Mouse (Mus musculus) midbrain, embryonic 10.5 days (tissue): Measurements from ENCODE around the gene Cryba1. TPM values are rescaled to one million over a fixed set of nuclear protein-coding genes. Genes with fewer than 3 reads are reported as not detected.

Source experiments
- DNase-seq: peaks from one replicate; pipeline ENCODE4 v3.0.0-alpha.2; 2017; ENCODE audit warnings: low spot score
- H3K27ac ChIP-seq: fragments of 300-500 bp; sonication (generic); replicated peaks from 2 replicates; pipeline ENCODE4 v1.5.1; 2016; ENCODE audit warnings: mild to moderate bottlenecking
- H3K27me3 ChIP-seq: fragments of 300-500 bp; sonication (generic); 2 replicates; pipeline ENCODE4 v1.6.1; 2016; ENCODE audit warnings: low read depth, mild to moderate bottlenecking; ENCODE audit not compliant: poor library complexity, severe bottlenecking
- H3K36me3 ChIP-seq: fragments of 300-500 bp; sonication (generic); 2 replicates; pipeline ENCODE4 v1.6.1; 2016; ENCODE audit warnings: mild to moderate bottlenecking, moderate library complexity
- H3K4me1 ChIP-seq: fragments of 300-500 bp; sonication (generic); 2 replicates; pipeline ENCODE4 v1.6.1; 2016
- H3K4me3 ChIP-seq: fragments of 300-500 bp; sonication (generic); 2 replicates; pipeline ENCODE4 v1.5.1; 2016; ENCODE audit warnings: mild to moderate bottlenecking, moderate library complexity
- H3K9me3 ChIP-seq: fragments of 300-500 bp; sonication (generic); replicated peaks from 2 replicates; pipeline ENCODE4 v1.6.1; 2016; ENCODE audit warnings: mild to moderate bottlenecking
- whole genome bisulfite sequencing: fragments of 180-500 bp; shearing (Covaris S2); methylation state at CpG from one replicate; pipeline ENCODE4 v1.1.7; 2016; 5-methylcytosine and 5-hydroxymethylcytosine counted together
- polyA plus RNA-seq: library from polyadenylated mRNA; unstranded; fragments of >200 nt; fragmentation: Nextera tagmentation; extraction: Ambion mirVana; gene quantifications from 2 replicates; pipeline ENCODE4 v1.2.1, GENCODE M21; 2016

Cryba1 gene
- 1.9 and 2.0 TPM in 2 replicates for polyA plus RNA-seq

GRCm38 (mm10) chr11:77725183-77725582 lies at the start of gene Cryba1:
Gene Cryba1, minus strand, starts transcription at chr11:77725283.
- 48% methylated on average over 7 of the region's 7 CpGs for WGBS
- no peaks in the 10 kb centered on the region for H3K27me3 ChIP-seq
- no peaks in the 10 kb centered on the region for H3K9me3 ChIP-seq
- no peaks in the 10 kb centered on the region for H3K36me3 ChIP-seq
- H3K4me1 ChIP-seq: peaks cover 19% of the 10 kb centered on the region
- no peak for DNase-seq
- H3K27ac ChIP-seq: peak within 1 kb of the TSS; percentile 25; the same call in 1 of the 2 replicates
- H3K4me3 ChIP-seq: no peak within 1 kb of the TSS

DNA sequence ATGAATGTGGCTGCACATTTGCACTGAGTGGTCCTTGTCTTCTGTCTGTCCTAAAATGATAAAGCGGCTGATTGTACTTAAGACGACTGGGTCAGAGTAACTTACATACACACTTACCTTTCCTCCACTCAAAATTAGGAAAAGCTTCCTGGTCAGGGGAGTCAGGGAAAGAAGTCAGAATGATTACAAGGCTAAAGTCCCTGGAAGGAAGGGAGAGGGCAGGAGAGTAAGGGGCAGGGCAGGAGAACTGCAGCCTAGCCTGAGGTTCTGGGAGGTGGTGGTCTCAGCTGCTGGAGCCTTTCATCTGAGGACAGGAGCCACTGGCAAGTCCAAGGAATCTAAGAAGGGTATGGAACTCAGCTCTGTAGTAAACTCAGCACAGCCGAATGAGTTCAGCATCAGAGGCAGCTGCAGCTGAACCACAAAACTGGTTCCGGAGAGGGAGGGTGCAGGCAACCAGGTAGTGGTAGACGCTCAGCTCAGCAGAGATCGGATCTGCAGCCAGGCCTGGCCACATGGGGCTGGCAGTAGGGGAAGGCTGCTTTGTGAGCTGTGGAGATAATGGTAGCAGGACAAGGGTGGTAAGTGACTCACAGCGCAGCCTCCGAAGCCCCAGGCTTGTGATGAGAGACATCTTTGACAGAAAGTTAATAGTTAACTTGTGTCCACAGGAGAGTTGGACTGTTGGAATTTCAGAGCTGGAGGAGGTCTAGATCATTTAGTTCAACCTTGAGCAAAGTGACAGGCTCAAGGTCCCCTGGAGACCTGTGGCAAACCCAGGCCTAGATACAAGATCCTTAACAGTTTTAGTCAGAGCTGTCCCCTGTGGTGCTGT lies 47.0 kb upstream of the Cryba1 start:
- H3K27me3 ChIP-seq: no peaks in the 10 kb centered on the region
- peaks cover 16% of the 10 kb centered on the region for H3K4me1 ChIP-seq
- peaks cover 2% of the 10 kb centered on the region for H3K36me3 ChIP-seq
- H3K27ac ChIP-seq: no peak overlapping the region
- H3K9me3 ChIP-seq: no peaks in the 10 kb centered on the region
- no peak for DNase-seq
- WGBS: 75% methylated on average over 8 of the region's 8 CpGs
- no peak overlapping the region for H3K4me3 ChIP-seq

GRCm38 (mm10) chr11:77770346-77770745 lies 45.3 kb upstream of the Cryba1 start:
- no peak for DNase-seq
- Histone ChIP-seq H3K27me3 (peaks cover 4% of the 10 kb centered on the region), H3K9me3 (no peaks in the 10 kb centered on the region), H3K4me1 (peaks cover 28% of the 10 kb centered on the region), H3K27ac (no peak overlapping the region), H3K4me3 (no peak overlapping the region), H3K36me3 (no peaks in the 10 kb centered on the region)
- 86% methylated on average over 8 of the region's 8 CpGs for WGBS

DNA sequence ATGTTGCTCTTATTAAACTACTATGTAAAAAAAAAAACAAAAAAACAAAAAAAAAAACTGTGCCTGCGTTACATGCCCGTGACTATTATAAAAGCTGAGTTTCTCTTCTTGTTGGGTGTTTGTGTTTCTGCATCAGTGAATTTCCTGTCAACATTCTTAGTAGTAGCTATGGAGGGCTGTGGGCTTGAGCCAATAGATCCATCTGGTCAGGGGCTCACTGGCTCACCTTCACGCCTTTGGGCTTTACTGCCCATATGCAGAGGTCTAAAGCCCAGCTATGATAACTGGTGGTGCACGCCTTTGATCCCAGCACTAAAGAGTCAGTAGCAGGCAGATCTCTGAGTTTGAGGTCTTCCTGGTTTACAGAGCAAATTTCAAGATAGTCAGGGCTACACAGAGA lies 44.4 kb upstream of the Cryba1 start:
- Histone ChIP-seq H3K36me3 (no peaks in the 10 kb centered on the region), H3K4me3 (no peak overlapping the region), H3K4me1 (peaks cover 36% of the 10 kb centered on the region), H3K27me3 (peaks cover 12% of the 10 kb centered on the region), H3K9me3 (no peaks in the 10 kb centered on the region), H3K27ac (no peak overlapping the region)
- no peak for DNase-seq
- 83% methylated on average over 4 of the region's 4 CpGs for WGBS

- H3K27me3 ChIP-seq: peaks cover 27% of the 10 kb centered on the region
- no peaks in the 10 kb centered on the region for H3K9me3 ChIP-seq
- H3K4me1 ChIP-seq: peaks cover 50% of the 10 kb centered on the region
- H3K27ac ChIP-seq: peak overlapping the region; percentile 89
- WGBS: 1% methylated on average over 35 of the region's 35 CpGs
- no peaks in the 10 kb centered on the region for H3K36me3 ChIP-seq
- peak; percentile 70 for DNase-seq
- H3K4me3 ChIP-seq: peak overlapping the region; percentile 78
Observed at GRCm38 (mm10) chr11:77766351-77767001, 41.4 kb upstream of the Cryba1 start.

DNA sequence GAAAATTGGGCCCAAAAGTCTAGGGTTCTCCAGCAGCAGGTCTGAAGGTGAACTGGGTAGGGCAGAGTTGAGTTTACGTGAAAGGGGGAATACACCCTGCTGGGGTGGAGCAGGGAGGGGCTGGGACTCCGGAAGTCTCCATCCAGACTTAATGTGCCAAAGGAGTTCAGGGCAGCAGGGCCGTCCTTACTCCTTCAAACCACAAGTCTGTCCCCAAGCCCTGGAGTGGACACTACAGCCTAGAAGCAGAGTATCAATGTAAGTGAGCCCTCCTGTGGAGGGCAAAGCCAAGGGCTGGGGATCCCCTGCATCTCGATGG lies 40.3 kb upstream of the Cryba1 start:
- peak overlapping the region; percentile 96 for H3K27ac ChIP-seq
- H3K4me1 ChIP-seq: peaks cover 50% of the 10 kb centered on the region
- no peak for DNase-seq
- no peaks in the 10 kb centered on the region for H3K36me3 ChIP-seq
- WGBS: 46% methylated on average over 4 of the region's 4 CpGs
- peaks cover 33% of the 10 kb centered on the region for H3K27me3 ChIP-seq
- no peaks in the 10 kb centered on the region for H3K9me3 ChIP-seq
- peak overlapping the region; percentile 78; the same call in 1 of the 2 replicates for H3K4me3 ChIP-seq

- DNase-seq: no peak
- Histone ChIP-seq H3K27me3 (peaks cover 33% of the 10 kb centered on the region), H3K27ac (peak overlapping the region; percentile 96), H3K36me3 (no peaks in the 10 kb centered on the region), H3K4me3 (peak overlapping the region; percentile 78), H3K4me1 (peaks cover 50% of the 10 kb centered on the region), H3K9me3 (no peaks in the 10 kb centered on the region)
- WGBS: 58% methylated on average over 9 of the region's 9 CpGs
Observed at GRCm38 (mm10) chr11:77764694-77765458, 39.8 kb upstream of the Cryba1 start.

DNA sequence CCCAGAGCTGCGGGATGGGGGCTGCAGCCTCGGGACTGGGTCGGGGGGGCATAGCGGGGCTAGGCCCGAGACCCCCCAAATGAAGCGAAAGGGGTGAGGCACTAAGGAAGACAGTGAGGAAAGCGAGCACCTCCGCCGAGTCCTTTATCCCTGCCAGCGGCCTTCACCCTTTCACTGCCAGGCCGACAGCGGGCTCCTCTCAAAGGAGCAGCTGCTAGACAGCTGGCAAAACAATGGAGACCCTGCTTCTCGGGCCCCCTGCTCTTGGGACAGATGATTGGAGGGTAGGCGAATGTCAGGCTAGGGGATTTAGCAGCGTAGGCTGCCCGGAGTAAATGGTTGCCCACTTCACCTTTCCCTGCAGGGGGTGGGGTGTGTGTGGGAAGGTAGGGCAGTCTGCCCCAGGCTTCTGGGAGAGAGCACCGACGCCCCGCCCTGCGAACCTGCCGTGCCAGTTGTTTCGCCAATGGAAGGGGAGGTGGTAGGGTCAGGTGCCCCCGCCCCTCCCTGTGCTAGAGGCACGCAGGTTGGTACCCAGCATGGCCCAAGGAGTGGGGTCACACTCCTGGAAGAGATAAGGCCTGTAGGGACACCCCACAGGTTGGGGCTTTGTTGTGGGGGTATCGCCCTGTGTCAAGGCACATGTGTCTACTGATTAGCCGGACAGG lies 38.7 kb upstream of the Cryba1 start:
- Histone ChIP-seq H3K27ac (peak overlapping the region; percentile 96), H3K4me1 (peaks cover 50% of the 10 kb centered on the region)
- WGBS: 5% methylated on average over 26 of the region's 26 CpGs

DNA sequence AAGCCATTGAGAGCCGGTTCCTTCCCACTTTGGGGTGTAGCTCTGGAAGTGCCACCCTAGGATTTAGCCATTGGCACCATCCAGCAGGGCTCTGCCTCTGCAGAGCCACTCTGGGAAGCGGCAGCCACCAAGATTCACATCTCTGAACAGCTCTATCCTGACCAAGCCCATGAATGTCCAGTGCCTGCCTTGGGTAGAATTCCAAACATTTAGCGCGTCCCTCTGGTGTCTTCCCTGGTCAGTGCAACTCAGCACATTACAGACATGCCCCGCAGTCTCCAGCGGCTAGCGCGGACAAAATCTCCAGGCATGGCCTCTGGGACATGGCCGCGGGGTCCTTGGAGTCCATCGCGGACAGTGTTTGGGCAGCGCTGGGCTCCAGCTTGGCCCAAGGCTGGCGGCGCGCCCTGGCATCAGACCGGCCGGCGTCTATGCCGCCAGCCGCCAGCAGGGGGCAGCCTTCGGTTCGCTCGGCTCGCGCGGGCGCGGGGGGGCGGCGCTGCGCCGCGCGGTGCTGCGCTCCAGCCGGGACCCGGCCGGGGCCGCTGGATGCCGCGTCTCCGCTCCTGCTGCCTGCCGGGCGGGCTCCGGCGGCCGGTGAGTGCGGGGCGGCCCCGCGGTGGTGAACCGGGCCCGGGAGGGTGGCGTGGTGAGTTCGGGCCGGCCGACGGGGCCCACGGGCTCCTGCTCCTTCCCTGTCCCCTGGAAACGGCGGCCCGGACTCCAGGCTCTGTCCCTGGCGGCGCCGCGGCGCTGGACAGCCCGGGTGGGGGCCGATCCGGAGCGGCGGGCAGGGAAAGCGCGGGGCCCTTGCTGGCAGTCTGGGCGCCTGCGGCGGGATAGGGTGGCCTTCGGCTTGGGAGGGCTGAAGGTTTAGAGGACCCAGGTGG lies 37.9 kb upstream of the Cryba1 start, which contains the start of gene Myo18a:
Gene Myo18a (plus strand): TSS at position 464 of the 890 bp plus-strand sequence.
- peak; percentile 87 for DNase-seq
- Histone ChIP-seq H3K36me3 (no peaks in the 10 kb centered on the region), H3K27ac (peak within 1 kb of the TSS; percentile 96), H3K4me1 (peaks cover 55% of the 10 kb centered on the region), H3K27me3 (peaks cover 33% of the 10 kb centered on the region), H3K9me3 (no peaks in the 10 kb centered on the region), H3K4me3 (peak within 1 kb of the TSS; percentile 78)
- 2% methylated on average over 79 of the region's 79 CpGs for WGBS

More for the DNA sequence above, 38.7 kb upstream of the Cryba1 start:
- Histone ChIP-seq H3K9me3 (no peaks in the 10 kb centered on the region), H3K36me3 (no peaks in the 10 kb centered on the region), H3K4me3 (peak overlapping the region; percentile 78), H3K27me3 (peaks cover 33% of the 10 kb centered on the region)
- peak; percentile 81 for DNase-seq

DNA sequence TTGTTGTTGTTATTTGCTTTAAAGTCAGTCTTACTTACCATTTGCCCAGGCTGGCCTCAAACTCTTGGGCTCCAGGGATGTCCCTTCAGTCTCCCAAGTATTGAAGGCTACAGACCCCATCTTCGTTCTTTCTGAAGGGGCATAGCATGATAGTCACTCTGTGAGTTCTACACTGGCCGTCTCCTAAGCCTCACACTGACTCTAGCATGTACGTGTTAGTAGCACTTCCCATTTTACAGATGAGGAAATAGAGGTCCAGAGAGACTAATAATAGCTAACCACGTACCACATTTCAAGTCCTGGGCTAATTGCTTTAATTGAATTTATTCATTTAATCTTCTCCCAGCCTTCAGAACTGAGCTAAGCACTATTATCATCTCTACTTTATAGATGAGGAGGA lies 34.9 kb upstream of the Cryba1 start:
- H3K27me3 ChIP-seq: peaks cover 26% of the 10 kb centered on the region
- no peak overlapping the region for H3K4me3 ChIP-seq
- H3K36me3 ChIP-seq: no peaks in the 10 kb centered on the region
- 93% methylated on average over 4 of the region's 4 CpGs for whole genome bisulfite sequencing
- DNase-seq: no peak
- H3K9me3 ChIP-seq: no peaks in the 10 kb centered on the region
- H3K27ac ChIP-seq: no peak overlapping the region
- H3K4me1 ChIP-seq: peaks cover 30% of the 10 kb centered on the region

DNA sequence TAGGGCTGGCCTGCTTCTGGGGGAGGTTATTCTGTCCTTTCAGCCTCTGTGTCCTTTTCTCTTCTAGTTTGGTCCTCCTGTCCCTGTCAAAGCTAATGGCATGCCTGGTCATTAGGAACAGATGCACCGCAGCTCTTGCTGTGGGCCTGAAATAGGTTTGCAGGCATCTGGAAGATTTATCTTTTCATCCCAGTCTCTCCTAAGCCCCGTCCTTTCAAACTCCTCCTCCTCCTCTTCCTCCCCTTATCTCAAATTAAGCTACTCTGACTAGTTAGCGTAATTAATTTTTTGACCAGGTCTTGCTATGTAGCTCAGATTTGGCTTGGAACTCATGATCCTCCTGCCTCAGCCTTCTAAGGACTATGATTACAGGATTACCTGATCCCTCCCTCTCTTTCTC lies 28.4 kb upstream of the Cryba1 start:
- WGBS: 81% methylated on average over 3 of the region's 3 CpGs
- no peaks in the 10 kb centered on the region for H3K27me3 ChIP-seq
- DNase-seq: no peak
- peaks cover 4% of the 10 kb centered on the region for H3K4me1 ChIP-seq
- H3K4me3 ChIP-seq: no peak overlapping the region
- no peaks in the 10 kb centered on the region for H3K36me3 ChIP-seq
- no peaks in the 10 kb centered on the region for H3K9me3 ChIP-seq
- no peak overlapping the region for H3K27ac ChIP-seq
